ENCODE assay signal across 8 mouse cellular contexts in genomic region chr6:83456984-83457810, GRCm38 (mm10). TPM values are rescaled to one million over a fixed set of nuclear protein-coding genes. Genes with fewer than 3 reads are reported as not detected.
DNase-seq lines count a peak whose midpoint lies in the region; ATAC-seq and TF ChIP-seq lines count a peak whose summit lies in the region.

No protein-coding gene starts in this region.

- H3K9ac ChIP-seq in kidney, embryonic 15.5 days = peak overlapping the region; percentile 82

- 2% methylated on average over 32 of the region's 33 CpGs for WGBS in kidney, embryonic 15.5 days

- H3K9me3 ChIP-seq in megakaryocyte, embryonic 14.5 days = no peaks in the 10 kb centered on the region
- H3K9me3 ChIP-seq in kidney, embryonic 15.5 days (replicated peaks) = no peaks in the 10 kb centered on the region

- no peak for TF ChIP-seq POLR2A in embryonic fibroblast, embryonic 13.5 days (IDR thresholded peaks at IDR 0.05; ENCODE audit: low read depth, low read length)

- H3K4me2 ChIP-seq in kidney, embryonic 15.5 days = peak overlapping the region; percentile 87

- peak; percentile 86 for DNase-seq in lung, postnatal 36 days
- peak; percentile 69 to 72 for DNase-seq in urinary bladder, postnatal 4 days (ENCODE audit: low spot score in 2 of 2)
- DNase-seq in adrenal gland, adult 18-20 months (ENCODE audit: low spot score in 2 of 2) = no peak
- DNase-seq in ovary, postnatal 10 days (ENCODE audit: low spot score) = no peak

- no peak for TF ChIP-seq CTCF in embryonic fibroblast, embryonic 13.5 days (IDR thresholded peaks at IDR 0.05; ENCODE audit: borderline replicate concordance, insufficient read depth, low read length)

- no peak for ATAC-seq in megakaryocyte, adult 5-6 weeks (ENCODE audit: poor library complexity, severe bottlenecking)
- ATAC-seq in kidney, embryonic 15.5 days (replicated peaks; ENCODE audit: low FRiP score) = peak; percentile 26

- H3K27me3 ChIP-seq in megakaryocyte, embryonic 14.5 days (replicated peaks) = no peaks in the 10 kb centered on the region
- no peaks in the 10 kb centered on the region for H3K27me3 ChIP-seq in kidney, embryonic 15.5 days

- H3K27ac ChIP-seq in embryonic fibroblast, embryonic 13.5 days (ENCODE audit: insufficient read depth, low read length) = no peak overlapping the region
- H3K27ac ChIP-seq in kidney, embryonic 15.5 days = peak overlapping the region; percentile 96

- peaks cover 22% of the 10 kb centered on the region for H3K36me3 ChIP-seq in megakaryocyte, embryonic 14.5 days (replicated peaks; ENCODE audit: low read length)
- H3K36me3 ChIP-seq in kidney, embryonic 15.5 days = 0 out of 2 replicates have a peak, but pooled peaks cover 3% of the 10 kb centered on the region

- H3K4me3 ChIP-seq in megakaryocyte, embryonic 14.5 days (replicated peaks) = peak overlapping the region; percentile 94
- H3K4me3 ChIP-seq in embryonic fibroblast, embryonic 13.5 days (ENCODE audit: insufficient read depth, low read length) = peak overlapping the region; percentile 72
- H3K4me3 ChIP-seq in kidney, embryonic 15.5 days (replicated peaks) = peak overlapping the region; percentile 85

- H3K4me1 ChIP-seq in megakaryocyte, embryonic 14.5 days = peaks cover 84% of the 10 kb centered on the region
- H3K4me1 ChIP-seq in embryonic fibroblast, embryonic 13.5 days (ENCODE audit: control insufficient read depth, insufficient read depth, low read length) = 0 out of 2 replicates have a peak, but pooled peaks cover 4% of the 10 kb centered on the region
- H3K4me1 ChIP-seq in kidney, embryonic 15.5 days = peaks cover 57% of the 10 kb centered on the region

RNA-seq across cellular contexts. Expression of gene Tet3, which starts 1.7 kb away (rescaled TPM):
- 10.6 and 12.2 TPM in 2 replicates for polyA plus RNA-seq in megakaryocyte, embryonic 14.5 days (2012; ENCODE audit: insufficient read depth, low replicate concordance)
- total RNA-seq in megakaryocyte, adult 5-6 weeks (2015) = 36.1 and 36.2 TPM in 2 replicates
- total RNA-seq in megakaryocyte, adult 5-6 weeks (2017) = 15.8 and 23.1 TPM in 2 replicates
- 13.8 and 18.6 TPM in 2 replicates for polyA plus RNA-seq in embryonic fibroblast, embryonic 13.5 days (2011; ENCODE audit: insufficient read length, low read depth, missing spikeins)
- polyA plus RNA-seq in kidney, embryonic 15.5 days (2015; fragmentation: Nextera tagmentation; extraction: Ambion mirVana) = 51.0 and 51.4 TPM in 2 replicates
- 10 to 100 TPM; 24.2 to 25.7 TPM for total RNA-seq in adrenal gland, adult 18-20 months (2021)

RNA-seq across cellular contexts. Expression of gene Dguok, which starts 49.6 kb away (rescaled TPM):
- polyA plus RNA-seq in megakaryocyte, embryonic 14.5 days (2012; ENCODE audit: insufficient read depth, low replicate concordance) = 8.7 and 10.8 TPM in 2 replicates
- total RNA-seq in megakaryocyte, adult 5-6 weeks (2015) = 39.1 and 55.5 TPM in 2 replicates
- 33.3 and 34.4 TPM in 2 replicates for total RNA-seq in megakaryocyte, adult 5-6 weeks (2017)
- polyA plus RNA-seq in embryonic fibroblast, embryonic 13.5 days (2011; ENCODE audit: insufficient read length, low read depth, missing spikeins) = 27.6 and 39.7 TPM in 2 replicates
- polyA plus RNA-seq in kidney, embryonic 15.5 days (2015; fragmentation: Nextera tagmentation; extraction: Ambion mirVana) = 75.6 and 83.8 TPM in 2 replicates
- total RNA-seq in adrenal gland, adult 18-20 months (2021) = 10 to 100 TPM; 36.7 to 38.4 TPM

Comparison
In these comparisons a context has a peak if more than half of its experiments do, and no peak if none do; other contexts are left out.
1. DNase-seq: peak in lung, postnatal 36 days (single experiment) and urinary bladder, postnatal 4 days (2 of 2); none in adrenal gland, adult 18-20 months (0 of 2) and ovary, postnatal 10 days (single experiment).
2. Peak in every context shown above with its lines, with median percentiles within 50 percentile points of each other: H3K4me3 ChIP-seq.